Mouse (Mus musculus) embryo, embryonic 11.5 days (tissue): ENCODE measurements at regions not wholly inside any gene's neighbourhood (a gene's known extent, or its start where the extent isn't known, plus 50 kb on each side); places are given as distances from the start of the nearest gene placed in this dataset.

Experiments used
- DNase-seq: peaks from one replicate; pipeline ENCODE4 v3.0.0-alpha.2; 2012; ENCODE audit warnings: low read depth, low spot score

GRCm38 (mm10) chr8:116133503-116133902 is 371.3 kb upstream of the Dynlrb2 start:
- DNase-seq: no peak

GRCm38 (mm10) chr8:116133084-116133483 is 371.7 kb upstream of the Dynlrb2 start:
- DNase-seq: no peak

- no peak for DNase-seq
Observed at GRCm38 (mm10) chr8:116120067-116120466, 384.7 kb upstream of the Dynlrb2 start.

- DNase-seq: no peak
Observed at GRCm38 (mm10) chr8:116117919-116118318, 386.9 kb upstream of the Dynlrb2 start.

- no peak for DNase-seq
Observed at GRCm38 (mm10) chr8:116116625-116117024, 388.1 kb upstream of the Dynlrb2 start.

- DNase-seq: peak; percentile 31
Observed at GRCm38 (mm10) chr8:116115811-116116372, 388.9 kb upstream of the Dynlrb2 start.

- DNase-seq: no peak
Observed at GRCm38 (mm10) chr8:116114978-116115377, 389.8 kb upstream of the Dynlrb2 start.

- DNase-seq: no peak
Observed at GRCm38 (mm10) chr8:116114502-116114901, 390.3 kb upstream of the Dynlrb2 start.

- DNase-seq: no peak
Observed at GRCm38 (mm10) chr8:116111168-116111567, 393.6 kb upstream of the Dynlrb2 start.

GRCm38 (mm10) chr8:116096666-116097065 is 389.1 kb upstream of the Maf start:
- DNase-seq: no peak

GRCm38 (mm10) chr8:116083156-116083555 is 375.6 kb upstream of the Maf start:
- no peak for DNase-seq

GRCm38 (mm10) chr8:116078849-116079407 is 371.3 kb upstream of the Maf start:
- DNase-seq: no peak

GRCm38 (mm10) chr8:116071497-116071896 is 363.9 kb upstream of the Maf start:
- DNase-seq: no peak

GRCm38 (mm10) chr8:116069538-116069937 is 361.9 kb upstream of the Maf start:
- DNase-seq: no peak

- DNase-seq: no peak
Observed at GRCm38 (mm10) chr8:116067978-116068375, 360.4 kb upstream of the Maf start.

GRCm38 (mm10) chr8:116067182-116067977 is 359.8 kb upstream of the Maf start:
- no peak for DNase-seq

GRCm38 (mm10) chr8:116065871-116066270 is 358.3 kb upstream of the Maf start:
- no peak for DNase-seq

GRCm38 (mm10) chr8:116065327-116065726 is 357.7 kb upstream of the Maf start:
- DNase-seq: no peak

GRCm38 (mm10) chr8:116064562-116064961 is 357.0 kb upstream of the Maf start:
- DNase-seq: no peak

- DNase-seq: no peak
Observed at GRCm38 (mm10) chr8:116063541-116063940, 355.9 kb upstream of the Maf start.

GRCm38 (mm10) chr8:116053483-116053882 is 345.9 kb upstream of the Maf start:
- peak; percentile 16 for DNase-seq

GRCm38 (mm10) chr8:116053043-116053442 is 345.4 kb upstream of the Maf start:
- no peak for DNase-seq

- DNase-seq: no peak
Observed at GRCm38 (mm10) chr8:116048480-116048879, 340.9 kb upstream of the Maf start.
